Mouse (Mus musculus): ENCODE measurements at regions not wholly inside any gene's neighbourhood (a gene's known extent, or its start where the extent isn't known, plus 50 kb on each side); places are given as distances from the start of the nearest gene placed in this dataset.
"Not testable (repeated sequence)": the region's sequence is repeated elsewhere in the genome, so short reads cannot be mapped to it uniquely, and the experiment has no call there.

DNA sequence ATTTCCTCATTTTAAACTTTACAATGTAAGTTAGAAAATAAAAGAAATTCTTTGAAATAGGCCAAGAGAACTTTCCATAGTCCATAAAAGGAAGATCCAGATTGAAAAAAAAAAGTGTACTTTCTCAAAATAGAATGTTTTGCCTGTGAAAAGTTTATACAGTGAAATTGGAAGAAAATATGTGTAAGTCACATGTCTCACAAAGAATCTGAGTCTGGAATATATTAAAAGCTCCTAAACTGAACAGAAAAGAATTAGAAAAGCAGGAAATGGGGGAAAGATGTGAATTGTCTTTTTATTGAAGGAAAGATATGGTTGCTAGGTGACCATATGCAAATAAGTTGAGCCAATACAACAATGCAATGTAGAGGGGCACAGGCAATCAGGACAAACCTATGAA is 197.7 kb upstream of the Gm20594 start:
- no peak for TF ChIP-seq CTCF (IDR thresholded peaks at IDR 0.05; ENCODE audit: low read depth)
- Histone ChIP-seq H3K4me3 (ENCODE audit: low read length) (no peak overlapping the region), H3K9me3 (ENCODE audit: low read length) (no peaks in the 10 kb centered on the region), H3K4me2 (ENCODE audit: low read depth, low read length) (no peak overlapping the region), H3K9ac (replicated peaks; ENCODE audit: low read length) (no peak overlapping the region), H3K36me3 (ENCODE audit: insufficient read depth, low read length) (no peaks in the 10 kb centered on the region), H3K27me3 (ENCODE audit: insufficient read depth, low read length) (no peaks in the 10 kb centered on the region), H3K4me1 (ENCODE audit: insufficient read depth, low read length) (no peaks in the 10 kb centered on the region), H3K27ac (no peak overlapping the region)
- ATAC-seq (no peak), DNase-seq (ENCODE audit: low spot score) (no peak)

DNA sequence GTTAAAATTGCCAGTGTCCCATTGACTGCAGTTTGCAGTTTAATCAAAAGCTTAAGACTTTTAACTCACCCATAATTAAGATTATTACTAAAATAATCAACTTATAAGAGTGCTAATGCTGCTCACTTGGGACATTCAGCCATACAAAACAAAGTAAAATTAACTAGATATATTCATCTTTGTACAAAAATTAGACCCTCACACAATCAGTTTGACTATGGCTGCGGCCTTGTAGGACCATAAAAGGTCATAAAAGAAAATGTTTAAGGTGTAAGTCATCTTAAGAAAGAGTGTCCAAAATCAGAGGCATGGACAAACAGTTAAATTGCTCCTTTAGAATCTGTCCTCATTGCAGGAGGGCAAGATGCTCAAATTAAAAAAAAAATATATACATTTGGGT is 186.0 kb upstream of the Gm20594 start:
- not testable (repeated sequence) for H3K36me3 ChIP-seq (ENCODE audit: insufficient read depth, low read length); H3K4me1 ChIP-seq (ENCODE audit: insufficient read depth, low read length); H3K9ac ChIP-seq (replicated peaks; ENCODE audit: low read length); ATAC-seq; H3K27ac ChIP-seq; H3K4me2 ChIP-seq (ENCODE audit: low read depth, low read length); H3K9me3 ChIP-seq (ENCODE audit: low read length); DNase-seq (ENCODE audit: low spot score); H3K27me3 ChIP-seq (ENCODE audit: insufficient read depth, low read length); H3K4me3 ChIP-seq (ENCODE audit: low read length)
- 59% methylated on average over 1 of the region's 1 CpGs for WGBS

- Histone ChIP-seq H3K4me2 (ENCODE audit: low read depth, low read length) (no peak overlapping the region), H3K27me3 (ENCODE audit: insufficient read depth, low read length) (no peaks in the 10 kb centered on the region), H3K4me1 (ENCODE audit: insufficient read depth, low read length) (no peaks in the 10 kb centered on the region), H3K4me3 (ENCODE audit: low read length) (no peak overlapping the region), H3K9me3 (ENCODE audit: low read length) (no peaks in the 10 kb centered on the region), H3K9ac (replicated peaks; ENCODE audit: low read length) (no peak overlapping the region), H3K27ac (no peak overlapping the region), H3K36me3 (ENCODE audit: insufficient read depth, low read length) (no peaks in the 10 kb centered on the region)
- WGBS = 58% methylated on average over 2 of the region's 2 CpGs
- DNase-seq (ENCODE audit: low spot score) (no peak), ATAC-seq (no peak)
- 0 out of 2 replicates have a peak, but pooled peaks have one; percentile 11 for TF ChIP-seq CTCF (IDR thresholded peaks at IDR 0.05; ENCODE audit: low read depth)
Measured at GRCm38 (mm10) chr6:79651286-79651685, 166.4 kb upstream of the Gm20594 start.
